8 mouse cellular contexts compared by ENCODE assay signal in genomic region chr5:30233042-30233441, GRCm38 (mm10). TPM values are rescaled to one million over a fixed set of nuclear protein-coding genes. Genes with fewer than 3 reads are reported as not detected.
DNase-seq lines count a peak whose midpoint lies in the region; ATAC-seq and TF ChIP-seq lines count a peak whose summit lies in the region.

No protein-coding gene starts in this region.

- peak; percentile 15 for ATAC-seq in frontal cortex, adult (ENCODE audit: low TSS enrichment)
- ATAC-seq in limb, embryonic 14.5 days (ENCODE audit: low FRiP score, low read depth): no peak
- ATAC-seq in granulocyte monocyte progenitor cell, adult 5-6 weeks (replicated peaks; ENCODE audit: poor library complexity, severe bottlenecking): no peak

- H3K36me3 ChIP-seq in hindbrain, embryonic 10.5 days: peaks cover 18% of the 10 kb centered on the region
- 0 out of 2 replicates have a peak, but pooled peaks cover 6% of the 10 kb centered on the region for H3K36me3 ChIP-seq in limb, embryonic 14.5 days (ENCODE audit: control insufficient read depth, insufficient read depth, low read length)

- H3K27me3 ChIP-seq in hindbrain, embryonic 10.5 days (ENCODE audit: insufficient read depth, poor library complexity, severe bottlenecking): no peaks in the 10 kb centered on the region
- no peaks in the 10 kb centered on the region for H3K27me3 ChIP-seq in limb, embryonic 14.5 days (ENCODE audit: control insufficient read depth, insufficient read depth, low read length)

- H3K4me3 ChIP-seq in hindbrain, embryonic 10.5 days: peak overlapping the region; percentile 87
- H3K4me3 ChIP-seq in limb, embryonic 14.5 days (replicated peaks; ENCODE audit: low read length): peak overlapping the region; percentile 69

- H3K27ac ChIP-seq in hindbrain, embryonic 10.5 days: peak overlapping the region; percentile 91
- peak overlapping the region; percentile 80 for H3K27ac ChIP-seq in limb, embryonic 14.5 days (replicated peaks; ENCODE audit: low read depth, low read length)

- peak overlapping the region; percentile 76 for H3K9ac ChIP-seq in limb, embryonic 14.5 days (ENCODE audit: low read depth, low read length, severe bottlenecking)

- TF ChIP-seq POLR2A in brain, embryonic 14.5 days (IDR thresholded peaks at IDR 0.05; ENCODE audit: borderline replicate concordance, extremely low read depth, insufficient read depth, insufficient read length, poor library complexity, severe bottlenecking): no peak
- no peak for TF ChIP-seq POLR2A in limb, embryonic 14.5 days (IDR thresholded peaks at IDR 0.05; ENCODE audit: borderline replicate concordance, extremely low read depth, insufficient read depth, insufficient read length)

- H3K4me1 ChIP-seq in hindbrain, embryonic 10.5 days (replicated peaks): peaks cover 29% of the 10 kb centered on the region
- H3K4me1 ChIP-seq in limb, embryonic 14.5 days (ENCODE audit: control insufficient read depth, insufficient read depth, low read length): peaks cover 12% of the 10 kb centered on the region

- H3K9me3 ChIP-seq in hindbrain, embryonic 10.5 days: peaks cover 9% of the 10 kb centered on the region
- H3K9me3 ChIP-seq in limb, embryonic 14.5 days (ENCODE audit: control insufficient read depth, low read length): peaks cover 4% of the 10 kb centered on the region; the same call in 1 of the 2 replicates

- DNase-seq in frontal cortex, postnatal 25 days (ENCODE audit: low spot score in 2 of 2): no peak
- peak; percentile 21 to 24 for DNase-seq in B cell, adult 2 months
- peak; percentile 53 for DNase-seq in brain, embryonic 14.5 days (ENCODE audit: low read depth)
- DNase-seq in hindbrain, embryonic 10.5 days (ENCODE audit: low spot score): no peak
- no peak for DNase-seq in limb, embryonic 14.5 days (ENCODE audit: low spot score)
- DNase-seq in right cerebral cortex, postnatal 10 days (ENCODE audit: low spot score in 2 of 2): peak; percentile 32 to 36

- TF ChIP-seq CTCF in brain, embryonic 14.5 days (IDR thresholded peaks at IDR 0.05; ENCODE audit: borderline replicate concordance, extremely low read depth, insufficient read depth, insufficient read length): no peak

- peak overlapping the region; percentile 79 for H3K4me2 ChIP-seq in limb, embryonic 14.5 days (replicated peaks; ENCODE audit: low read depth, low read length, severe bottlenecking)

- 4% methylated on average over 15 of the region's 15 CpGs for WGBS in hindbrain, embryonic 10.5 days
- WGBS in limb, embryonic 14.5 days: 2% methylated on average over 15 of the region's 15 CpGs

RNA-seq across cellular contexts. Expression of gene Selenoi, which starts 0.7 kb away (rescaled TPM):
- polyA plus RNA-seq in brain, embryonic 14.5 days (2012; rRNA removed): 46.1 and 57.4 TPM in 2 replicates
- 17.3 and 17.9 TPM in 2 replicates for polyA plus RNA-seq in hindbrain, embryonic 10.5 days (2016; fragmentation: Nextera tagmentation; extraction: Ambion mirVana)
- 34.3 and 48.3 TPM in 2 replicates for polyA plus RNA-seq in limb, embryonic 14.5 days (2012; rRNA removed)
- polyA plus RNA-seq in limb, embryonic 14.5 days (2014; fragmentation: Nextera tagmentation; extraction: Ambion mirVana): 20.0 and 21.7 TPM in 2 replicates
- 22.7 and 38.5 TPM in 2 replicates for total RNA-seq in granulocyte monocyte progenitor cell, adult 5-6 weeks (2014; fragmentation: Nextera tagmentation)
- total RNA-seq in granulocyte monocyte progenitor cell, adult 5-6 weeks (2017): 48.1 and 61.2 TPM in 2 replicates

RNA-seq across cellular contexts. Expression of gene Adgrf3, which starts 27.5 kb away (rescaled TPM):
- 0.03 TPM in 1 of 2 replicates, not detected in the other for polyA plus RNA-seq in brain, embryonic 14.5 days (2012; rRNA removed)
- not detected in 2 replicates for polyA plus RNA-seq in hindbrain, embryonic 10.5 days (2016; fragmentation: Nextera tagmentation; extraction: Ambion mirVana)
- 0.14 and 0.24 TPM in 2 replicates for polyA plus RNA-seq in limb, embryonic 14.5 days (2012; rRNA removed)
- 0.22 TPM in 1 of 2 replicates, not detected in the other for polyA plus RNA-seq in limb, embryonic 14.5 days (2014; fragmentation: Nextera tagmentation; extraction: Ambion mirVana)
- 0.30 TPM in 1 of 2 replicates, not detected in the other for total RNA-seq in granulocyte monocyte progenitor cell, adult 5-6 weeks (2014; fragmentation: Nextera tagmentation)
- total RNA-seq in granulocyte monocyte progenitor cell, adult 5-6 weeks (2017): not detected in 2 replicates

RNA-seq across cellular contexts. Expression of gene Drc1, which starts 48.1 kb away (rescaled TPM):
- polyA plus RNA-seq in brain, embryonic 14.5 days (2012; rRNA removed): 2.7 and 4.0 TPM in 2 replicates
- polyA plus RNA-seq in hindbrain, embryonic 10.5 days (2016; fragmentation: Nextera tagmentation; extraction: Ambion mirVana): 0.85 and 2.0 TPM in 2 replicates
- 0.15 and 0.50 TPM in 2 replicates for polyA plus RNA-seq in limb, embryonic 14.5 days (2012; rRNA removed)
- 0.14 and 0.41 TPM in 2 replicates for polyA plus RNA-seq in limb, embryonic 14.5 days (2014; fragmentation: Nextera tagmentation; extraction: Ambion mirVana)
- not detected in 2 replicates for total RNA-seq in granulocyte monocyte progenitor cell, adult 5-6 weeks (2014; fragmentation: Nextera tagmentation)
- not detected in 2 replicates for total RNA-seq in granulocyte monocyte progenitor cell, adult 5-6 weeks (2017)

Comparison
In these comparisons a context has a peak if more than half of its experiments do, and no peak if none do; other contexts are left out.
1. DNase-seq: peak in B cell, adult 2 months (2 of 2), brain, embryonic 14.5 days (single experiment) and right cerebral cortex, postnatal 10 days (2 of 2); none in frontal cortex, postnatal 25 days (0 of 2), hindbrain, embryonic 10.5 days (single experiment) and limb, embryonic 14.5 days (single experiment).